Mouse (Mus musculus): ENCODE data around the gene Mroh2a.

The Mroh2a gene

GRCm38 (mm10) chr1:88276524-88277097 is 49.8 kb downstream of the Mroh2a start:
- DNase-seq (ENCODE audit: low spot score in 2 of 2): no peak

DNA sequence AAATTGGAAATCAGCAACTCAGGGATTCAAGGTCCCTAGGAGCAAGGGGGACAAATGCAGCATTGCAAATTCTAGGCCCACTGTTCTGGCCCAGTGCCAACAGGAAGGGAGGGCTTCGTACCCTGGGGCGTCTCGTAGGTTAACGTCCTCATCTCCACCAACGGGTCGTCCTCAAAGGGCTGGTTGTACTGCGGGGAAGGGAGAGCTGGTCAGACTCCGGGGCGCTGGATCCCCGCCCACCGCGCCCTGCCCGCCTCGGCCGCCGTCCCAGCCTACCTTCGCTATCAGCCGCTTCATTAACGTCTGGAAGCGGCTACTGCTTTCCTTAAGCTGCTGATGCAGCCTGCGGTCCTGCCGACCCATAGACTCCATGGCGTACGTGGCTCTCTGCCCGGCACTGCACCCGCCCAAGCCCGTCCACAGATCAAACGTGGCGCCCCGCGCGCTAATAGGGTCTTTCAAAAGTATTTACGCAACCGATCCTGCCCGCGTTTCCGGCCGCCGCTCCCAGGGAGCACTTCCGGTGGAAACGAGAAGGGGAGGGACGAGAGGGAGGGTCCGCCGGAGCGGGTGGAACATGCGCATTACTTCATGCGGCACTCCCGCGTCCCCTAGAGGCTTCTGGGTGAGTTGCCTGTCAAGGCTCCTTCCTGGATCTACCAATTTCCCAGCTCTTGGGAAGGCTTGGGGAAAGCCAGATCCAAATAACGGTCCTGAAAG is 50.5 kb downstream of the Mroh2a start, which contains the start of the genes Hjurp and Trpm8:
Gene Hjurp, minus strand, starts transcription at position 536 of the 720 bp plus-strand sequence.
Gene Trpm8, plus strand, starts transcription at position 564 of the 720 bp plus-strand sequence.
- peak; percentile 100 for DNase-seq (ENCODE audit: low spot score in 2 of 2)

DNA sequence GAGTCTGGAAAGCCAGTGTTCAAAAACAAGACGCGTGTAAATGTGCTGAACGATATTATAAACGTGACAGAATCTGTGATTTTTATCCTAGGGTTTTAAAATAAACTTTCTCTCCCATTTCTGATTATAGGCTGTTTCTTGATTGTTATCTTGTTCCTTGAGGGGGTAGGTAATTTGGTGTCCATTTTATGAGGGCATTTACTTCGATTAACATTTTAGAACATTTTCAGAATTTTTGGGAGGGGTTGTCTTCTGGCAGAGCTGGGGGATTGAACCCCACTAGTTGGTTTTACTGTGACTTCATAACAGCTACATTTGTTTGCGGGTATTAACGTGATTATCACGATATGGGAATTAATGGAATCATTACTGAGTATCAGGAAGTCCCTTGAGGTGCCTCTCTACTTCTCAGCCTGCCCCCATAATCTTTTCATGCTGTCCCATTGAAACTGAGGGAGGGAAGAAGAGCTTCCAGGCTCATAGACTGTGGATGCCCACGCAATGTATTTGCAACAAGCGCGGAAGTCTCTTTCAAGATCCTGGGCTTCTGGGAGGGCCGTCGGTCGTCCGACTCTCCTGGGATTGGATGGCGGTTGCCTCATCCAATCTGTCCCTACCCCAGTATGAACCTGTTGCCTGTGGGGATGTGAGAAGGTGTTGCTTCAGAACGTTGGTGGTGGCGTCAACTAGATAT is 51.2 kb downstream of the Mroh2a start:
- DNase-seq (ENCODE audit: low spot score in 2 of 2): peak in 1 of 2 experiments; percentile 56

GRCm38 (mm10) chr1:88279111-88280005 is 52.6 kb downstream of the Mroh2a start:
- peak in 1 of 2 experiments; percentile 30 for DNase-seq (ENCODE audit: low spot score in 2 of 2)

DNA sequence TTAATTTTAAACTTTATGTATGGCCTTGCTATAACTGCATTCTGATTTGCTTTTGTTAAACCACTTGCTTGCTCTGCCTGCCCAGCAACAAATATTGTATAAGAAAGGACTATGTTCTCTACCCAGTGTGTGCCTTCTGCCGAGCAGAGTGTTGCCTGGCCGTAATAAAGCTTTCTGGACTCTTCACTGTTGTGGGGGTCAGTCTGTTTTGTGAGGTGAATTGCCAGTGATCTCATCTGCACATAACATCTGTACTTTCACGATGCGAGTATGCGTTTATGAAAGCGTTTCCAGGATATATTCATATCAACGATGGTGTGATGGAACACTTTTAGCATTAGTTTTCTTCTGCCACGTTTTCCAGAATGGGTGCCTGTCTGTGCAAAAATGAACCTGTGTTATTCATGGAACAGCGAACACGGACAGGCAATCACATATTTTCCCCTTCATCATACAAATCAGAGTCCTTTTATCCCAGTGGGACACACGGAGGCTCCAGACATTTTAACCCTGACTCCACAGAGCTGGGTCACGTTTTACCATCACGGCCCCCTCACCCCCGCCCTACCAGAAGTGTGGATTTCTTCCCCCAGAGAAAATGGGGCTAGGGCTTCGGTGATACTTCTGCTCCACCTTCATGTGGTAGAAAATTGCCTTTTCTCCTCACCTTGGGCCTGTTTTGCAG is 53.4 kb downstream of the Mroh2a start:
- no peak for DNase-seq (ENCODE audit: low spot score in 2 of 2)

DNA sequence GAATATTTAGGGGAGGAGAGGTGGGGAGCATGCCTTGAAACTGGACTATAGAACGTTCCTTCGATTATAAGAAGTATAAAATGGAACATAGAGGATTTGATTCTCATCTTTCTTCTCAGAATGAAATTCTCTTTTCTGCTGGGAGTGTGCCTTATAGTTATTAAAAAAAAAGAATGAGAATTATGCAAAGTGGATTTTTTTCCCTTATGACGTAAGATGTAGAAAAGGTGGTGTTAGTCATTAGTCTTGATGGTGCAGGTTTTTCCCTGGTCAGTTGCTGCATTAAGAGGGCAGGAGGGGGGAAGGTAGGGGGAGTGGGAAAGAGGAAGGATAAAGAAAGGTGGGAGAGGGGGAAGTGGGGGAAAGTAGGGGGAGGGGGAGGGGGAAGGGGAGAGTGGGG is 55.5 kb downstream of the Mroh2a start:
- DNase-seq (ENCODE audit: low spot score in 2 of 2): no peak

- no peak for DNase-seq (ENCODE audit: low spot score in 2 of 2)
These were observed 56.8 kb downstream of the Mroh2a start for GRCm38 (mm10) chr1:88283376-88284227.

DNA sequence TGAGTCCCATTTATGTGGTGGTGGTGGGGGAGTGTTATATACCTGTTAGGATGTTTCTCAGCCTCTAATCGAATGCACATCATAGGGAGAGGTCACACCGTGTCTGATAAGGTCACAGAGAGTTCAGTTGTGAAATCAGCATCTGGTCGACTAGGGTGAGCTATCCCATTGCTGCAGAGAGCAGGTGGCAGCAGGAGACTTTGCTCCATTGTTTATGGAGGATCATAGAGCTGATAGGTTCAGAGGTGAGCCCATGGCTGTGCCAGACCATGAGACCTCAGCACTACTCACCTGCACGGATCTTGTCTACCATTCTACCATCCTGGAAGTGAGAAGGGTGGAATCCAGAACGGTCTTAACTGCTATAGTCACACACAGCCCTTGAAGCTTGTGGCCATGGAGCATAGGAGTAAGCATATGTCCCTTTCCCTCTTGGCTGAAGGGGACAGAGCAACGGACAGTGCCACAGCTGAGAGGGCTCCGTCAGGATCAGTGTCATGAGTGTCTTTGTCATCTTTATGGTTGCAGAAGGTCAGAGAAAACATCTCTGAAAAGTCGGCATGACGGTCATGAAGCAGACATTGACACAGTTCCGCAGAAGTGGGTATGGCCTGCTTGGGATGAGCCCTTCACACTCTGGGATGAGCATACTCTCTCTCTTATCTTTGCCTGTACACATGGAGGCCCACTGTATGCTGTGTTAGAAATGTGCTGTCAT is 57.6 kb downstream of the Mroh2a start:
- no peak for DNase-seq (ENCODE audit: low spot score in 2 of 2)

DNA sequence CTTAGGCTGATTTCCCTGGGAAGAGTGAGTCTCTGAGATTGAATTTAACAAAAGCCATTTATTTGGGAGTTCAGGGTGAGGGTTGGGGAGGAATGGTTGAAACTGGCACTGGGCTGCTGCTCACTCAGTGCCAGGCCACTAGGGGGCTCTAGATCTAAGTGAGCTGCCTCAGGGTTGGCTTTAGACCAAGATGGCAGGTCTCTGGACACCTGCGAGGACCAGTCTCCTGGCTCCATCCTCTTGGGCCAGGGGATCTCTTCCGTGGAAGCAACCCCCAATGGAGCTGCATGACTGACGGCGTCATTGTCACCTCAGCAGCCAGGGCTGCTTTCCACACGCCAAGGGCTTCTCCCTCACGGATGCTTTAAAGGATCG is 58.1 kb downstream of the Mroh2a start:
- DNase-seq (ENCODE audit: low spot score in 2 of 2): no peak

DNA sequence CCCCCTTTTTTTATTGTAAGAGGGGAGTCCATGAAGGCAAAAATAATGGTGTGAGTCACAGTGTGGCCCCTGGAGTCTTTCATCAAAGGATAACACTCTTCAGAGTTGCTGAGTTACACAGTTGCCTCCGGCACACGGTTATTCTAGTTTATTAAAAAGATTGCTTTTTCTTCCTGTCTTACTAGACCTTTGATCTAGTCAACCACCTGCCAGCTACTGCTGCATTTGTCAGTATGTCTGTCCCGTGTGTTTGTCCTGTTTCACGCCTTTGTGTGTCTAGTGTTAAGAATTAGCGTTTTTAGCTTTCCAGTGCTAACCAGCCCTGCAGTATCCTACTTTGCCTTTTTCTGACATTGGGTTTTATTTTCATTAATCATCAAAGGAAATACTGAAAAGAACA is 58.9 kb downstream of the Mroh2a start:
- no peak for DNase-seq (ENCODE audit: low spot score in 2 of 2)

GRCm38 (mm10) chr1:88286136-88286845 is 59.5 kb downstream of the Mroh2a start:
- DNase-seq (ENCODE audit: low spot score in 2 of 2): peak in 1 of 2 experiments; percentile 31

GRCm38 (mm10) chr1:88286887-88287696 is 60.3 kb downstream of the Mroh2a start:
- DNase-seq (ENCODE audit: low spot score in 2 of 2): peak in 1 of 2 experiments; percentile 25

DNA sequence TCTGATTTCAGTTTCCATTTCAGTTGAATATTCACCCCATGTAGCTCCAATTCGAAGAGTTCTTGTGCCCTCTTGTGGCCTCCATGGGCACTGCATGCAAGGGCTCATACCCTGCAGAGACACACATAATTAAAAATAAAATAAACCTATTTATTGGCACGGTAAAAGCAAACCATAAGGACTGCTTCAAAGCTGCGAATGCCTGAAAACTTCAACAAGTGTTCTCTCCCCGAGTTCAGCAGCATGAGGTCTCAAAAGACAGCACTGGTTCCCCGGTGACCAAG is 60.9 kb downstream of the Mroh2a start:
- DNase-seq (ENCODE audit: low spot score in 2 of 2): peak in 1 of 2 experiments; percentile 79

DNA sequence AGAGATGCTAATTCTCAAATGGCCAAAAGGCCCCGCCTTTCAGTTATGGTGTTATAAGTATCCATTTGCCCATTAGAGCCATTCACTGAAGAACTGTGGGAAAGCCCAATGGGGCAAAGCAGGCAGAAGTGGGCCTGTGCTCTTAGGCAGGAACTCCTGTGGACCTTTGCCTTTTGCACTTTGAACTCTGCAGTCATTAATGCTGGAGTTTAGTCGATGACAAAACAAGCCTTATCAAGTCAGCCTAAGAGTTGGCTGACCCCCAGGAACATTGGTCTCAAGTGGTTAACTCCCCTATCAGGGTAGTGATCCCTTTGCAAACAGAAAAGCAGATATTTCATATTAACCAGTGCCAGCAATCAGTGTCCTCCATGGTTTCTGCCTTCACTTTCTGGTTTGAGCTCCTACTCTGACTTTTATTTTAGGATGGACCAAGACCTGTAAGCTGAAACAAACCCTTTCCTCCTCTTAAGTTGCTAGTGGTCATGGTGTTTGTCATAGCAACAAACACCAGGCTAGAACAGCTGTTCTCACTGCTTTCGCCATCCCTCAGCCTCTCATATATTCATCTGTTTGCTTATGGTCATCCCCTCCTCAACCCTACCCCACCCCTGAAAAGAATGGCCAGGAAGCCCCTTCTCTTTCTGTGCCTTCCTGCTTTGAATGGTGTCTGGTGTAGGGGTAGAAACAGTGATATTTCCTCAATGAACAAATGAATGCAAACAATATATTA is 61.4 kb downstream of the Mroh2a start:
- peak in 1 of 2 experiments; percentile 19 for DNase-seq (ENCODE audit: low spot score in 2 of 2)

DNA sequence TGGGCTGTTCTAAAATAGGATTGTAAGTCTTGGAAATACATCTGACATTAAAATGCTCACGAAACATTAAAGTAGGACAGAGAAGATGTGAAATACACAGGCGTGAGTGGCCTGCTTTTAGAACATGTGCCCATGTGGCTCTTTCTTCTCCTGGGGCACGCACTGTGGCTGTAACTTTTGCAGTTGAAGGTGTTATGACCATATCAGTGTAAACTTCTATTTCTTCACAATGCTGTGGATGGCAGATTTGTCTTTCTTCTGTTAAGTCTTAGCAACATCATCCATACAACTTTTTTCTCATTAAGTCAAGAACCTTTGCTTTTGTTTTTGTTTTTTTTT is 62.0 kb downstream of the Mroh2a start:
- DNase-seq (ENCODE audit: low spot score in 2 of 2): peak in 1 of 2 experiments; percentile 20

- no peak for DNase-seq (ENCODE audit: low spot score in 2 of 2)
These were observed 62.4 kb downstream of the Mroh2a start for GRCm38 (mm10) chr1:88289152-88289551.

DNA sequence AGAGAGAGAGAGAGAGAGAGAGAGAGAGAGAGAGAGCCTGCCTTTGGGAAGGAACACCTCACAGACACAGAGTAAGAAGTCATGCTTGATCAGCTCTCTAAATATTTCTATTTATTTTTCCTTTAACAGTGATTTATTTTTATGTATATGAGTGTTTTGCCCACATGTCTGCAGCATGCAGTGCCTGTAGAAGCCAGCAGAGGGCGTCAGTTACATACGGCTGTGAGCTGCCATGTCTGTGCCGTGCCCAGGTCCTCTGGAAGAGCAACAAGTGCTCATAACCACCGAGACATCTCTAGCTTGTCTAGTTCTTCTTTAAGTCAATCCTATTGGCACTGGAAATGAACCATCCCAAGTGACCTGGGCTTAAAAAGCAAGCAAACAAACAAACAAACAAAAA is 63.1 kb downstream of the Mroh2a start:
- peak in 1 of 2 experiments; percentile 70 for DNase-seq (ENCODE audit: low spot score in 2 of 2)

- no peak for DNase-seq (ENCODE audit: low spot score in 2 of 2)
These were observed 63.7 kb downstream of the Mroh2a start for GRCm38 (mm10) chr1:88290511-88290910.

All from right cerebral cortex, postnatal 10 days (tissue).